Mouse (Mus musculus) natural killer cell, adult 2 months (primary cell): Measurements from ENCODE around the gene Cwc25.

Source experiments
- DNase-seq, 2 experiments: peaks; one replicate each; pipeline ENCODE4 v3.0.0; 2022; ENCODE audit warnings: low spot score in 2 of 2

Cwc25 gene

DNA sequence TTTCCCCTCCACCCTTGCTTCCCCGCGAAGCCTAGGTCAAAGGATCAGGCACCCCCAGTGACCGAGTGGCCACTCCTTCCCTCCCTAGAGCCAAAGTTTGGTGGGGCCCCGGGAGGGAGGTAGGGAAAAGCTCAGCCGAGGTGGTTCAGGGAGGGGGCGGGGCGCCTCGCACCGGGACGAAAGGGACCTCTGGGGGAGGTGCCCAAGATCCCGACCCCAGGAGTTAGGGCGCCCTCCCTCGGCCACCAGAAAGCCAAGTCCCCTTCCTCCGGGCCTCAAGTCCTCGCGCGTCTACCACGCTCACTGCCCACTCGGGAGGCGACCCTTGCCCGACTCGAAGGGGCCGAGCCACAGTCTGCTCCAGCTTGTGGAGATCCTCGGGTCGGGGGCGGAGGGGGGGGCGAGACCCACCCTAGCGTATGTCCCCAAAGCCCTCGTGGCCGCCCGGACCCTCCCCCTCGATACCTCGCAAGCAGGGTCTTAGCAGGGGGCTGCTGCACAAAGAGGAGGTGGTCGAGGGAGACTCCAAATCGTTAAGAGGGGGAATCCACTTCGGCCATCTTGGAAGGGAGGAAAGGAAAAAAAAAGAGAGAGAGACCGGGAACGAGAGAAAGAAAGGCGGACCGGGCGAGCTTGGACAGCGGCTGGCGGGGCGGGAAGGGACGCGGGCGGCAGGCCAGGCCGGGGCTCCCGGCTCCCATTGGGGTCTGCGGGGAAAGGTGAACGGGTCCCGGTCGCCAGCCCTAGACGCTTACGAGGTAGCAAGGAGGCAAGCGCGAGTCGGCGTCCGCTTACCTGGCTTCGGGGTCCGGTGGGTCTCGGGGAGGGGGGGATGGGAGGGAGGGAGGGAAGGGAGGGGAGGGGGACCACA lies 67.4 kb downstream of the Cwc25 start:
- peak in 1 of 2 experiments; percentile 37 for DNase-seq

DNA sequence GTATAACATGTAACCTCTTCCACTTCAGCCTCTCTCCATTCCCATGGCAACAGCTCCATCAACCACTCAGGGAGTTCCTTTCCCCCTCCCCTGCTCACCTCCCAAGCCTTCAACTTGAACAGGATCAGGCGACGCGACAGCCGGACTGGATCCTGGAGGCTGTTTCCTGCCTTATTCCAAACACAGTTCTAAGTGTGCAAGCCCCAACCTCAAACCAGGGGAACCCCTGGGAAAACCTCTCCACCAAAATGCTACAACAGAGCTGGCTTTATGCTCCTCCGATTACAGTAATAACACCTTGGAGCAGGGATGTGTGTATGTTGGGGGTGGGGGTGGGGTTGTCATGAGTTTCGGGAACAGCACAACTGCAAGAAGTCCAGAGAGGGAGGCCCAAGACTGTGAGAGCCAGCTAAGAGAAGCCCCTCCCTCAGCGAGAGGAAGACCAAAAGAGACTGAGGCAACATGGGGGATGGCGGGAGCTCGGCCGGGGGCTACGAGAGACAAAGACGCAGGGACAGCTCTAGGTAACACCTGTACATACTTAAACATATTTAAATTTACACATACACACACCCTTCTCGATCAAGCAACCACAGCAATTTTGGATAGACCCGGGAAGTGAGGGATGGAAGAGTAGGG lies 68.3 kb downstream of the Cwc25 start:
- DNase-seq, result no peak

GRCm38 (mm10) chr11:97697199-97697890 lies 69.0 kb downstream of the Cwc25 start:
- DNase-seq, result no peak

GRCm38 (mm10) chr11:97696669-97697068 lies 69.7 kb downstream of the Cwc25 start:
- no peak for DNase-seq

- DNase-seq, result no peak
These were observed 70.5 kb downstream of the Cwc25 start for GRCm38 (mm10) chr11:97695712-97696401.
